Mouse (Mus musculus): ENCODE data around the gene Ovol1.

DNA sequence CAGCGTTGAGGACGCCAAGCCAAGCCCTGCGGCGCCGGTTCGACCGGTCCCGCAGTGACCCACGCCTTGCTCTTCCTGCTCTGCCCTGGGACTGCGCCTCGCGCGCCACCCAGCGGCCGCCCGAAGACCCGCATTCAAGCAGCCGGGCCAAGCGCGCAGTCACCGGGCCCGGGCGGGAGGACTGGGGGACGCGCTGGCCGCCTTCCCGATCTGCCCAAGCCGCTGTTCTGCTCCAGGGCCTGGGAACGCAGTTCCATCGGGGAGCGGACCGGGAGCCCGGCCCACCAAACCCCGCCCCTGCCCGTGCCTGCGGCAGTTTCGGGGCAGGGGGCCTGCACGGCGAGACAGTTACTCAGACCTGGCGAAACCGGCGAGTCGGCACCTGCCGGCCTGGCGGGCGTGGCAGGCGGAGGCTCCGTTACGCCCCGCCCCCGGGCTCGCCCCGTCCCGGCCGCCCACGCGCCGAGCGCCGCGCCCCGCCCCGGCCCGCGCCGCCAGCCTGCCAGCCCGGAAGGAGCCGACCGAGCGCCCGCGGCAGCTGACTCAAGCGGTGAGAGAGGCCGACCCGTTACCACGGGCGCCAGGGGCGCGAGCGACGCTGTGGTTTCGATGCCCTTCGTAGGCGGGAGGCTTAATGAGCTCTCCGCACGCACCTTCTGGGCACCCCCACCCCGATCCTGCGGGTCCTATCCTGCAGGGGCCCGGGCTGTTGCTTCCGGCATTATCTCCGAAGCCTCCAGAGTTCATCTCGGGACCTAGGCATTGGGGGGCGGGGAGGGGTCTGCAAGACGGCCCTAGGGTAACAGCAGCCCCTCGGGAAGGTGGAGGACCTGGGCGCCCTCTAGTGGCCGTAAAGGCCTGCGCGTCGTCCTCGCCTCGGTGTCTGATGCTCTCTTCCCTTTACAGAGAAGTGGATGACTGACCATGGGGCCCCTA lies 7.4 kb upstream of the Ovol1 start, which contains the start of gene Ap5b1:
- TF ChIP-seq POLR2A (IDR thresholded peaks at IDR 0.05; ENCODE audit: extremely low read depth, insufficient read depth, low read length) = 0 out of 2 replicates have a peak, but pooled peaks have one; percentile 55
- peak; percentile 88 for TF ChIP-seq CTCF (IDR thresholded peaks at IDR 0.05; ENCODE audit: low read depth, low read length)
